Mouse (Mus musculus) liver, embryonic 11.5 days (tissue): ENCODE results near the gene Itgb1bp1. TPM values are rescaled to one million over a fixed set of nuclear protein-coding genes. Genes with fewer than 3 reads are reported as not detected.

Source experiments
- ATAC-seq: fragments of 200-750 bp; cut with Nextera tagmentation; replicated peaks from 2 replicates; pipeline ENCODE4 v1.8.0; 2017; ENCODE audit warnings: moderate number of reproducible peaks, mild to moderate bottlenecking, moderate TSS enrichment, moderate library complexity; ENCODE audit not compliant: low FRiP score
- DNase-seq: peaks from one replicate; pipeline ENCODE4 v3.0.0-alpha.2; 2017; ENCODE audit warnings: low spot score
- H3K27ac ChIP-seq: fragments of 300-500 bp; sonication (generic); 2 replicates; pipeline ENCODE4 v1.5.1; 2014; ENCODE audit warnings: mild to moderate bottlenecking, low read depth, low read length, control low read depth
- H3K27me3 ChIP-seq: fragments of 300-500 bp; sonication (generic); replicated peaks from 2 replicates; pipeline ENCODE4 v1.6.1; 2014; ENCODE audit warnings: low read length, mixed read lengths; ENCODE audit not compliant: control insufficient read depth, insufficient read depth
- H3K36me3 ChIP-seq: fragments of 300-500 bp; sonication (generic); 2 replicates; pipeline ENCODE4 v1.6.1; 2014; ENCODE audit warnings: mild to moderate bottlenecking, low read length, moderate library complexity, mixed read lengths; ENCODE audit not compliant: control insufficient read depth, insufficient read depth
- H3K4me1 ChIP-seq: fragments of 300-500 bp; sonication (generic); replicated peaks from 2 replicates; pipeline ENCODE4 v1.6.1; 2014; ENCODE audit warnings: low read length, mixed read lengths; ENCODE audit not compliant: control insufficient read depth, insufficient read depth
- H3K4me2 ChIP-seq: fragments of 300-500 bp; sonication (generic); 2 replicates; pipeline ENCODE4 v1.6.1; 2014; ENCODE audit warnings: mild to moderate bottlenecking, control low read depth, moderate library complexity
- H3K4me3 ChIP-seq: fragments of 300-500 bp; sonication (generic); 2 replicates; pipeline ENCODE4 v1.5.1; 2014; ENCODE audit warnings: low read depth, low read length, control low read depth
- H3K9ac ChIP-seq: fragments of 300-500 bp; sonication (generic); 2 replicates; pipeline ENCODE4 v1.6.1; 2014; ENCODE audit warnings: low read depth, low read length, control low read depth
- H3K9me3 ChIP-seq: fragments of 300-500 bp; sonication (generic); 2 replicates; pipeline ENCODE4 v1.6.1; 2016; ENCODE audit warnings: low read length, inconsistent platforms, mixed read lengths; ENCODE audit not compliant: control insufficient read depth
- WGBS: fragments of 180-500 bp; shearing (Covaris S2); extraction: QIAGEN DNeasy Blood & Tissue Kit; methylation state at CpG from one replicate; pipeline ENCODE4 v1.1.7; 2014; 5-methylcytosine and 5-hydroxymethylcytosine counted together
- polyA plus RNA-seq: library from polyadenylated mRNA; unstranded; fragments of >200 nt; fragmentation: Nextera tagmentation; extraction: Ambion mirVana; gene quantifications from 2 replicates; pipeline ENCODE4 v1.2.1, GENCODE M21; 2014

Itgb1bp1 gene
- polyA plus RNA-seq, 1 experiment from 2014 or later = 42.8 TPM

- Histone ChIP-seq H3K4me1 (no peaks in the 10 kb centered on the region), H3K36me3 (peaks cover 35% of the 10 kb centered on the region), H3K4me3 (no peak overlapping the region), H3K9ac (no peak overlapping the region), H3K27me3 (no peaks in the 10 kb centered on the region), H3K9me3 (no peaks in the 10 kb centered on the region), H3K27ac (no peak overlapping the region), H3K4me2 (no peak overlapping the region)
- no peak for ATAC-seq
- no peak for DNase-seq
- 81% methylated on average over 5 of the region's 5 CpGs for WGBS
Measured at GRCm38 (mm10) chr12:21324101-21324500, 38.0 kb upstream of the Itgb1bp1 start.

GRCm38 (mm10) chr12:21322856-21323255 lies 36.8 kb upstream of the Itgb1bp1 start:
- 83% methylated on average over 9 of the region's 9 CpGs for WGBS
- Histone ChIP-seq H3K4me1 (no peaks in the 10 kb centered on the region), H3K27me3 (no peaks in the 10 kb centered on the region), H3K4me2 (no peak overlapping the region), H3K9ac (no peak overlapping the region), H3K36me3 (peaks cover 31% of the 10 kb centered on the region), H3K4me3 (no peak overlapping the region), H3K27ac (no peak overlapping the region), H3K9me3 (no peaks in the 10 kb centered on the region)
- ATAC-seq (no peak), DNase-seq (no peak)

GRCm38 (mm10) chr12:21322296-21322695 lies 36.2 kb upstream of the Itgb1bp1 start:
- no peaks in the 10 kb centered on the region for H3K9me3 ChIP-seq
- 0 out of 2 replicates have a peak, but pooled peaks cover 2% of the 10 kb centered on the region for H3K4me1 ChIP-seq
- no peak overlapping the region for H3K4me2 ChIP-seq
- no peak overlapping the region for H3K4me3 ChIP-seq
- H3K9ac ChIP-seq = no peak overlapping the region
- H3K27ac ChIP-seq = no peak overlapping the region
- WGBS = 83% methylated on average over 4 of the region's 4 CpGs
- DNase-seq (no peak), ATAC-seq (no peak)
- H3K36me3 ChIP-seq = peaks cover 27% of the 10 kb centered on the region
- H3K27me3 ChIP-seq = no peaks in the 10 kb centered on the region

- Histone ChIP-seq H3K27me3 (no peaks in the 10 kb centered on the region), H3K36me3 (peaks cover 23% of the 10 kb centered on the region), H3K27ac (no peak overlapping the region), H3K4me3 (no peak overlapping the region), H3K4me2 (no peak overlapping the region), H3K4me1 (0 out of 2 replicates have a peak, but pooled peaks cover 4% of the 10 kb centered on the region), H3K9ac (no peak overlapping the region), H3K9me3 (no peaks in the 10 kb centered on the region)
- DNase-seq (no peak), ATAC-seq (no peak)
- 79% methylated on average over 9 of the region's 9 CpGs for WGBS
Measured at GRCm38 (mm10) chr12:21321170-21321569, 35.1 kb upstream of the Itgb1bp1 start.

GRCm38 (mm10) chr12:21320317-21320716 lies 34.2 kb upstream of the Itgb1bp1 start:
- H3K4me2 ChIP-seq = no peak overlapping the region
- H3K9ac ChIP-seq = no peak overlapping the region
- H3K9me3 ChIP-seq = no peaks in the 10 kb centered on the region
- H3K27me3 ChIP-seq = no peaks in the 10 kb centered on the region
- H3K4me1 ChIP-seq = 0 out of 2 replicates have a peak, but pooled peaks cover 4% of the 10 kb centered on the region
- ATAC-seq (no peak), DNase-seq (no peak)
- no peak overlapping the region for H3K4me3 ChIP-seq
- H3K36me3 ChIP-seq = peaks cover 18% of the 10 kb centered on the region
- 82% methylated on average over 4 of the region's 4 CpGs for WGBS
- no peak overlapping the region for H3K27ac ChIP-seq

GRCm38 (mm10) chr12:21318143-21318895 lies 32.2 kb upstream of the Itgb1bp1 start:
- H3K4me1 ChIP-seq = 0 out of 2 replicates have a peak, but pooled peaks cover 4% of the 10 kb centered on the region
- H3K27me3 ChIP-seq = no peaks in the 10 kb centered on the region
- ATAC-seq = no peak
- WGBS = 81% methylated on average over 12 of the region's 12 CpGs
- no peak overlapping the region for H3K4me3 ChIP-seq
- no peak overlapping the region for H3K27ac ChIP-seq
- no peak overlapping the region for H3K9ac ChIP-seq
- peaks cover 16% of the 10 kb centered on the region for H3K36me3 ChIP-seq
- H3K9me3 ChIP-seq = no peaks in the 10 kb centered on the region
- peak; percentile 44 for DNase-seq
- H3K4me2 ChIP-seq = no peak overlapping the region

- DNase-seq = no peak
- no peak overlapping the region for H3K27ac ChIP-seq
- 32% methylated on average over 7 of the region's 7 CpGs for WGBS
Measured at GRCm38 (mm10) chr12:21316869-21317265, 30.8 kb upstream of the Itgb1bp1 start.

GRCm38 (mm10) chr12:21315923-21316868 lies 30.1 kb upstream of the Itgb1bp1 start, which contains the start of gene Iah1:
TSS of gene Iah1 (plus strand) at chr12:21316389.
- H3K4me3 ChIP-seq = peak within 1 kb of the TSS; percentile 83
- peak; percentile 95 for ATAC-seq
- peaks cover 14% of the 10 kb centered on the region for H3K36me3 ChIP-seq
- DNase-seq = peak; percentile 90
- 0 out of 2 replicates have a peak, but pooled peaks cover 4% of the 10 kb centered on the region for H3K4me1 ChIP-seq
- H3K9ac ChIP-seq = peak within 1 kb of the TSS; percentile 82
- no peaks in the 10 kb centered on the region for H3K27me3 ChIP-seq
- 3% methylated on average over 59 of the region's 59 CpGs for WGBS
- no peaks in the 10 kb centered on the region for H3K9me3 ChIP-seq
- peak within 1 kb of the TSS; percentile 73 for H3K4me2 ChIP-seq
- H3K27ac ChIP-seq = peak within 1 kb of the TSS; percentile 73

More at GRCm38 (mm10) chr12:21316869-21317265, 30.8 kb upstream of the Itgb1bp1 start:
- no peaks in the 10 kb centered on the region for H3K27me3 ChIP-seq
- 0 out of 2 replicates have a peak, but pooled peaks cover 4% of the 10 kb centered on the region for H3K4me1 ChIP-seq
- no peak for ATAC-seq
- peak overlapping the region; percentile 82 for H3K9ac ChIP-seq
- H3K9me3 ChIP-seq = no peaks in the 10 kb centered on the region
- H3K36me3 ChIP-seq = peaks cover 14% of the 10 kb centered on the region
- H3K4me2 ChIP-seq = peak overlapping the region; percentile 73
- peak overlapping the region; percentile 83 for H3K4me3 ChIP-seq
